In the genomic region with DNA sequence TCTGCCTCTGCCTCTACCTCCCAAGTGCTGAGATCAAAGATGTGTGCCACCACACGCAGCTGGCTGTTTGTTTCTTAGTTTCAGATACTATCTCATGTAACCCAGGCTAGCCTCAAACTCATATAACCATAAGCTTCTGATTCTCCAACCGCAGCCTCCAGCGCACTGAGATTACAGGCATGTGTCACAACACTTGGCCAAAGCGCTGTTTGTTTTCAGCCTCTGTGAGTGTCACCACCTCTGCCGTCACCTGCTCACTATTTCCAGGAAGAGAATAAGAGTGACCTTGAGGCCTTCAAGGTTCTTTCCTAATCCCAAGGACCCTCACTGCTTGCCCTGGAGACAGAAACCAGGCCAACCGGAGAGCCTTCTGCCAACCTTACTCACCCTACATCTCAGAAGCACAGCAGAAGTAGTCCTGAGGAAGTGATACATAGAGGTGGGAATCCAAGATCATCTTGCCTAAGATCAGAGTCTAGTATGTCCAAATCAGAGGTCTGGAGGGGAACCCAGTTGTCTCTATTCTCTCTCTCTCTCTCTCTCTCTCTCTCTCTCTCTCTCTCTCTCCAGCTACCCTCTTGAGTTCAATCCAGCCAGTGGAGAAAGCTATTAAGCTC, we compare ENCODE assay signal across 27 mouse cellular contexts. TPM values are rescaled to one million over a fixed set of nuclear protein-coding genes. Genes with fewer than 3 reads are reported as not detected.
A peak's percentile ranks its signal among the peaks of the same experiment; 100 is the strongest.
DNase-seq lines count a peak whose midpoint lies in the region; ATAC-seq and TF ChIP-seq lines count a peak whose summit lies in the region.
"Had no signal": no experiment of that assay in that cellular context is flagged by ENCODE, and none has a peak within 500 bp of the region (broad histone marks: within the 10 kb centered on the region; RNA-seq: fewer than 3 reads in every experiment).

No protein-coding gene starts in this region.

- no peak overlapping the region for H3K4me2 ChIP-seq in hindbrain, postnatal 0 days (ENCODE audit: low read depth, low read length)
- H3K4me2 ChIP-seq: embryonic facial prominence, embryonic 13.5 days; embryonic facial prominence, embryonic 15.5 days; forebrain, embryonic 12.5 days had no signal

- DNase-seq in hindbrain, embryonic 10.5 days (ENCODE audit: low spot score), result no peak
- DNase-seq in hindbrain, postnatal 0 days (ENCODE audit: low spot score), result no peak
- DNase-seq in 416B (ENCODE audit: low read depth), result peak; percentile 54
- DNase-seq in B cell, adult 2 months, result no peak
- DNase-seq in retina, embryonic 14.5 days (ENCODE audit: low spot score), result no peak
- DNase-seq: adrenal gland, adult 8-10 months; adrenal gland, postnatal 14 days; cerebellum, adult 11 months; cerebellum, adult 18-20 months; cerebellum, adult 8-10 months; cerebellum, adult 9-11 months; cerebellum, postnatal 14 days; cerebellum, postnatal 36 days; embryo, embryonic 11 days had no signal

- TF ChIP-seq CTCF in hindbrain, postnatal 0 days (IDR thresholded peaks at IDR 0.05; ENCODE audit: low read depth), result no peak

- H3K27me3 ChIP-seq in hindbrain, embryonic 10.5 days (ENCODE audit: insufficient read depth, poor library complexity, severe bottlenecking), result no peaks in the 10 kb centered on the region
- H3K27me3 ChIP-seq in hindbrain, postnatal 0 days (ENCODE audit: insufficient read depth, low read length), result no peaks in the 10 kb centered on the region
- H3K27me3 ChIP-seq: embryonic facial prominence, embryonic 13.5 days; embryonic facial prominence, embryonic 15.5 days; forebrain, embryonic 12.5 days had no signal

- 0 out of 2 replicates have a peak overlapping the region, but pooled peaks have one; percentile 4 for H3K27ac ChIP-seq in hindbrain, embryonic 10.5 days
- no peak overlapping the region for H3K27ac ChIP-seq in hindbrain, postnatal 0 days
- H3K27ac ChIP-seq: embryonic facial prominence, embryonic 13.5 days; embryonic facial prominence, embryonic 15.5 days; forebrain, embryonic 12.5 days had no signal

- H3K9ac ChIP-seq in hindbrain, postnatal 0 days (replicated peaks; ENCODE audit: low read length), result no peak overlapping the region
- H3K9ac ChIP-seq: embryonic facial prominence, embryonic 13.5 days; embryonic facial prominence, embryonic 15.5 days; forebrain, embryonic 12.5 days had no signal

- H3K36me3 ChIP-seq in hindbrain, embryonic 10.5 days, result no peaks in the 10 kb centered on the region
- H3K36me3 ChIP-seq in hindbrain, postnatal 0 days (ENCODE audit: insufficient read depth, low read length), result no peaks in the 10 kb centered on the region
- H3K36me3 ChIP-seq: embryonic facial prominence, embryonic 13.5 days; embryonic facial prominence, embryonic 15.5 days; forebrain, embryonic 10.5 days; forebrain, embryonic 12.5 days had no signal

- no peak for ATAC-seq in hindbrain, postnatal 0 days
- peak; percentile 69 for ATAC-seq in granulocyte monocyte progenitor cell, adult 5-6 weeks (replicated peaks; ENCODE audit: poor library complexity, severe bottlenecking)
- peak; percentile 47 for ATAC-seq in megakaryocyte progenitor cell, adult 5-6 weeks (replicated peaks; ENCODE audit: poor library complexity)
- ATAC-seq: forebrain, embryonic 14.5 days; forebrain, embryonic 16.5 days had no signal

- WGBS in hindbrain, embryonic 10.5 days, result 93% methylated on average over 6 of the region's 6 CpGs
- WGBS in hindbrain, postnatal 0 days, result 97% methylated on average over 6 of the region's 6 CpGs

- H3K4me1 ChIP-seq in hindbrain, embryonic 10.5 days (replicated peaks), result peaks cover 18% of the 10 kb centered on the region
- no peaks in the 10 kb centered on the region for H3K4me1 ChIP-seq in hindbrain, postnatal 0 days (ENCODE audit: insufficient read depth, low read length)
- H3K4me1 ChIP-seq: embryonic facial prominence, embryonic 13.5 days; embryonic facial prominence, embryonic 15.5 days; forebrain, embryonic 12.5 days had no signal

- no peaks in the 10 kb centered on the region for H3K9me3 ChIP-seq in hindbrain, embryonic 10.5 days
- H3K9me3 ChIP-seq in hindbrain, postnatal 0 days (ENCODE audit: low read length), result no peaks in the 10 kb centered on the region
- H3K9me3 ChIP-seq: embryonic facial prominence, embryonic 13.5 days; embryonic facial prominence, embryonic 15.5 days; forebrain, embryonic 10.5 days; forebrain, embryonic 12.5 days had no signal

- no peak overlapping the region for H3K4me3 ChIP-seq in hindbrain, embryonic 10.5 days
- H3K4me3 ChIP-seq in hindbrain, postnatal 0 days (ENCODE audit: low read length), result no peak overlapping the region
- H3K4me3 ChIP-seq: embryonic facial prominence, embryonic 13.5 days; embryonic facial prominence, embryonic 15.5 days; erythroblast, embryonic 14.5 days; forebrain, embryonic 10.5 days; forebrain, embryonic 12.5 days had no signal

RNA-seq across cellular contexts. Expression of a gene that starts 9.1 kb away (rescaled TPM):
- 0.05 and 1.4 TPM in 2 replicates for polyA plus RNA-seq in hindbrain, embryonic 10.5 days (2016; fragmentation: Nextera tagmentation; extraction: Ambion mirVana)
- 0.07 and 0.37 TPM in 2 replicates for total RNA-seq in hindbrain, postnatal 0 days (2014; rRNA removed)
- polyA plus RNA-seq in hindbrain, postnatal 0 days (2015; fragmentation: Nextera tagmentation; extraction: Ambion mirVana), result 0.09 and 0.10 TPM in 2 replicates
- total RNA-seq in granulocyte monocyte progenitor cell, adult 5-6 weeks (2014; fragmentation: Nextera tagmentation), result not detected in 2 replicates
- 0.04 TPM in 1 of 2 replicates, not detected in the other for total RNA-seq in granulocyte monocyte progenitor cell, adult 5-6 weeks (2017)
- 0.02 and 0.25 TPM in 2 replicates for total RNA-seq in megakaryocyte progenitor cell, adult 5-6 weeks (2015)
- 0.14 TPM in 1 of 2 replicates, not detected in the other for total RNA-seq in megakaryocyte progenitor cell, adult 5-6 weeks (2017)
- total RNA-seq: adrenal gland, postnatal 36 days; common myeloid progenitor, adult 5-6 weeks; MEL had no signal
- polyA plus RNA-seq: C2C12; embryonic facial prominence, embryonic 13.5 days; erythroblast, embryonic 14.5 days; forebrain, embryonic 10.5 days; forebrain, embryonic 12.5 days had no signal

RNA-seq across cellular contexts. Expression of a gene that starts 46.3 kb away (rescaled TPM):
- polyA plus RNA-seq in hindbrain, embryonic 10.5 days (2016; fragmentation: Nextera tagmentation; extraction: Ambion mirVana), result 0.68 and 1.1 TPM in 2 replicates
- total RNA-seq in hindbrain, postnatal 0 days (2014; rRNA removed), result 0.10 and 2.8 TPM in 2 replicates
- polyA plus RNA-seq in hindbrain, postnatal 0 days (2015; fragmentation: Nextera tagmentation; extraction: Ambion mirVana), result 1.2 and 1.6 TPM in 2 replicates
- 13.4 and 23.6 TPM in 2 replicates for total RNA-seq in granulocyte monocyte progenitor cell, adult 5-6 weeks (2014; fragmentation: Nextera tagmentation)
- 28.4 and 32.8 TPM in 2 replicates for total RNA-seq in granulocyte monocyte progenitor cell, adult 5-6 weeks (2017)
- total RNA-seq in megakaryocyte progenitor cell, adult 5-6 weeks (2015), result 5.8 and 7.7 TPM in 2 replicates
- total RNA-seq in megakaryocyte progenitor cell, adult 5-6 weeks (2017), result 31.1 and 43.2 TPM in 2 replicates
- polyA plus RNA-seq: erythroblast, embryonic 14.5 days had no signal
